Mouse (Mus musculus) embryo, embryonic 10 days (tissue): Measurements from ENCODE around the gene Mt3.
"Not testable (repeated sequence)": the region's sequence is repeated elsewhere in the genome, so short reads cannot be mapped to it uniquely, and the experiment has no call there.

Experiments
- DNase-seq: peaks from one replicate; pipeline ENCODE4 v3.0.0-alpha.2; 2015; ENCODE audit warnings: low spot score

The Mt3 gene

DNA sequence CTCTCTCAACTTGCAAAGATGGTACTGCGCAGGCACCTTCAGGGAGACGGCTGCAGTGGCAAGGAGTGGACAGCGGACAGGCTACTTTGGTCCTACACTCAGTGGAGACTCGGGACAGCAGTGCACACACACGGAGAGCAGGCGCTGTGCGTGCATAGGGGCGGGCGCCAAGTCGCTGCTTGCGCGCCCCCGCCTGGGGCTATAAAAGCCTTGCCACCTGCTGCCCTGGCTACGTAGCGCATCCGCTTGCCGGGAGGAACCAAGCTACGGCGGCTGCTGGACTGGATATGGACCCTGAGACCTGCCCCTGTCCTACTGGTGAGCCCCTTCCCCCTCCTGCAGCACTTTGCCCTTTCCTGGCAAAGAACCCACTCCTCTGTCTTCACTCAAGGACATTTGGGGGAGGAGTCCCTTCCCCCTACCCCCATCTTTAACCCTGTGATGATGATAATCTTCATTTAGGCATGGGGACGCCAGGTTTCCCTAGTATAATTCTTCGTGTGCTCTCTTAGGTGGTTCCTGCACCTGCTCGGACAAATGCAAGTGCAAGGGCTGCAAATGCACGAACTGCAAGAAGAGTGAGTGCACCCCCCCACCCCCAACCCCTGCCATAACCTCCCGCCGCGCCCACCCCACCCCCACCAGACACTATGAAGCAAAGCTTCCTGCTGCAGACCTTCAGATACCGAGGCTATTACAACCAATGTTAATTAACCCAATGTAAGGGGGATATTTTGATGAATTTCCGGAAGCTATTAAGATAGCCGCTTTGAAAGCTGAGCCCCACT lies at the start of gene Mt3:
Gene Mt3 (plus strand): TSS at position 95 of the 788 bp plus-strand sequence.
- peak; percentile 79 for DNase-seq

- no peak for DNase-seq
Observed at GRCm38 (mm10) chr8:94104146-94104545, 48.3 kb upstream of the Mt3 start.

GRCm38 (mm10) chr8:94107871-94108270 lies 44.5 kb upstream of the Mt3 start:
- DNase-seq = no peak

DNA sequence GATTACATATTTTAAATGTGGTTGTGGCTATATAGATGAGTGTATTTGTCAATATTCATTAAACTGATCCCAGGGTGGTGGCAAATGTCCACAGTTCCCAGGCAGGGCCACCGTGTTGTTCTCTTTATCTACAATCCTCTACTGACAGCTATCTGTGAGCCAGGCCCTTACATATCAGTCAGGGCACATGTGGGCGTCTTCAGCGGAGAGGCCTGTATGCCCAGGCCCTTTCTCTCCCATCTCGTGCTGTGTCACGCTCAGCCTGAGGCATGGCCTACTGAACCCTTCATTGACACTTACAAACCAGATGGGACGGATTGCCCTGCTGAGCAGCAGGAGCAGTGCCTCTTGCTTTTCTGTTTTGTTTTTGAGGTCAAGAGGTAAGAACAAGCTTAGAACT lies 43.0 kb upstream of the Mt3 start:
- no peak for DNase-seq

GRCm38 (mm10) chr8:94109835-94110234 lies 42.6 kb upstream of the Mt3 start:
- DNase-seq = no peak

DNA sequence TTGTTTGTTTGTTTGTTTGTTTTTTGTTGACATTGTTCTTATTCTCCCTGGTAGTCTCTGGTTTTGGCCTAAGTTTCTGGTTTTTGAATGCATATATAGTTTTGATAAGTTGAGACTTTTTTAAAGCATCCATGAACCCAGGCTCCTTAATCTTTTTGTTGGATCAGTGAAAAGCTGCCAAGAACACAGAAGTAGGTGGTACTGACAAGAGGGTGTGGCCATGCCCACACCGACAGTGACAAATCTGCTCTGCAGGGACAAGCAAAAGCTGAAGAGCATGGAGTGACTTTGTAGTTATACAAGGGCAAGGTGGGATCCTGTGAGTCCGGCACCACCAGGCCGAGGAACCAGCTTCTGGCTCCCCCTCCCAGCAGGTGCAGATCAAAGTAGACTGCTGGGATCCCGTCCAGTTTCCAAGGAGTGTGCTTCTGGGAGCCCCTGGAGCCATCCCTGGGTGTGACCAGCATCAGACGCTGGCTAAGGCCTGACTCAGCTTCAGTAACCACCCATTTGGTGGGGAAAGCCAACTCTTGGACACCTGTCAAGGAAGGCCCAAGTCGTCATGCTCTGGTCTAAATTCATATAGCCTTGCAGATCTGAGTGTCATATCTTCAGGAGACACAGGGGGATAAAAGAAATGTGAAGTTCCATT lies 41.8 kb upstream of the Mt3 start:
- DNase-seq = no peak

DNA sequence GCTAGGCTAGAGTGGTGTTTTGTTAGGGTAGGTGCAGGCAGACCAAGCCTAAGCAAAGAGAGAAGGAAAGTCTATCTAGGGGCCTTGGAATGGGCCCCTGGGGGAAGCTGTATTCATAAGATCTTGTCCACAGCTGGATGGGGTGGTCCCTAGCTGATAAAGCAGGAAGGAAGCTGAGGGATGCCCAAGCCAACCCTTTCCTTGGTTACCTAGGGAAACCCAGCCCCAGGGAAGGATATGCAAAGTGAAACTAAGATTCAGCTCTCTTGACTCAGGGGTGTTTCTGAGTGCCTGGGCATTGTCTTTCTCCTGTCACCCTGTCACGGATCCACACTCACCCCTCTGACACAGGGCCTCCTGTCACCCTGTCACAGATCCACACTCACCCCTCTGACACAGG lies 39.0 kb upstream of the Mt3 start:
- no peak for DNase-seq

DNA sequence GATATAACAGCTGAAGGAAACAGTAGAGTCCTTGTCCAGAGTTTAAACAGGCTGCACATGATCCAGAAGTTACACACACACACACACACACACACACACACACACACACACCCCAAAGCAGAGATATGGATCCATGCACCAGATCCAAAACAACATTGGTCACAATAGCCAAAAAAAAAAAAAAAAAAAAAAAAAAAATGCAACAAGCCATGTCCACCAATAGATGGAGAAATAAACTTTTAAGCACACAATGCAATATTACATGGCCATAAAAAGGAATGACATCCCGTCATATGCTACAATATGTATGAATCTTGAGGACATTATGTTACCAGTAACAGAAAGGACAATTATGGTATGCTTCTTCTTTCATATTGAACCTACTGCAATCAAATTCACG lies 38.4 kb upstream of the Mt3 start:
- no peak for DNase-seq

- DNase-seq = peak; percentile 84
Observed at GRCm38 (mm10) chr8:94118776-94119430, 33.5 kb upstream of the Mt3 start.

- no peak for DNase-seq
Observed at GRCm38 (mm10) chr8:94121625-94122024, 30.8 kb upstream of the Mt3 start.

GRCm38 (mm10) chr8:94122711-94123468 lies 29.5 kb upstream of the Mt3 start:
- DNase-seq = no peak

DNA sequence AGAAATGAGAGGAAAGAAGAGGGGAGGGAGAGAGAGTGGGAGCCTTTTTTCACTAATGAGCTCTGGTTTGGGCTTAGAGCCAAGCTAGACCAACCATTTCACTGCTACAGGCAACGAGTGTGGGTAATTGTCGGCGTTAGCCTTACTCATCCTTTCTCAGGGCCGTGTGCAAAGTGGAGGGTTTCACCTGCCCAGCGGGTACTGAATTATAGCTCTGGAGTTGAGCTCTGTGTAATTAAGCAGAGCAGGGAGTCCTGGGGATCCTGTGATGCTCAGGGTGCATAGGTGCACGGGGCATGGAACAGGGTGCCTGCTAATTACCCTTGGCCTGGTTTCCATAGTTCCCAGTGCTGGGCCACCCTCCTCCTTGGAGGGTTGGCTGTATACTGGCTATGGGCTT lies 24.7 kb upstream of the Mt3 start:
- DNase-seq = no peak

- no peak for DNase-seq
Observed at GRCm38 (mm10) chr8:94129133-94129789, 23.1 kb upstream of the Mt3 start.

DNA sequence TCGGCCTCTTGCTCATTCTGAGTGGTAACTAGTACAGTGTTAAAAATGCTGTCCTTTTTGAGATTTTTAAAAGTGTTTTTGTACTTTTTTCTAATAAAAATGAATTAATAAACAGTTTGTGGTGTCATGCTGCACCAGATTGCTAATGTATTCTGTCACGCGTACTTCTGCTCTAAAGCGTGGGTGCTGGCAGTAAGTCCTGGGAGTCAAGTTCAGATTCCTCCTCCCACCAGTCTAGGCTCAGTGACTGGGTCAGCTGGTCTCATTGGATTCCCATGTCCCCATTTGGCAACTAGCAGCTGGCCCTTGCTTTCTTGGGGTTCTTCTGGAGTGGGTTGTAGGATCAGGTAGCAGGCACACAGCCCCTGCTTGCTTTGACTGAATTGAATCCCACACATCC lies 22.3 kb upstream of the Mt3 start:
- DNase-seq = no peak

DNA sequence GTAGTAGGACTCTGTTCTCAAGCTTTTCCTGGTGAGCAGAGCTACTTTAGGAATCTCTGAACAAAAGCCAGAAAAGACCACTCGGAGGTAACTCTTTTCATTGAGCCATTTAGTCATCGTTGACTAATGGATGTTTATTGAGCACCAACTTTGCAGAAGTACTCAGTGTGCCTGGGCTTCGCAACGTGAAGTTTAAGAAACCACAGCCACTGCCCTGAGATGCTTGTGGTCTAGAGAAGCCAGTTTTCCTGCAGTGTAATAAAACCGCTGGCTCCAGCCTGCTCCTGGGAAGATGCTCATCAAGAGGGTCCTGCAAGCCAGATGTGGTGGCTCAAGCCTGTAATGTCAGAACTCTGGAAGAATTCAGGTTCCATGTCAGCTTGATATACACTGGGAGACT lies 20.3 kb upstream of the Mt3 start:
- no peak for DNase-seq

DNA sequence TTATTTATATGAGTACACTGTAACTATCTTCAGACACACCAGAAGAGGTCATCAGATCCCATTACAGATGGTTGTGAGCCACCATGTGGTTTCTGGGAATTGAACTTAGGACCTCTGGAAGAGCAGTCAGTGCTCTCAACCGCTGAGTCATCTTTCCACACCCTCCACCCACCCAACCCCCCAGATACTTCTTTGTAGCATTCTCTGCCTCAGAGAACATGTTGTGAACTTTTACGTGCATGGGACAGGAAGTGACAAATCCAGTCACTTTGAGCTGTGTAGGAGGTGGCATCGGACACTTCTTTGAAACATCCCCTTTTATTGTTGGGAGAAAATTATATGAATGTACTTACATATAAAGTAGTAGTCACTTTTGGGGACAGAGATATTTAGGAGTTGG lies 17.8 kb upstream of the Mt3 start:
- not testable (repeated sequence) for DNase-seq

GRCm38 (mm10) chr8:94135556-94135955 lies 16.9 kb upstream of the Mt3 start:
- no peak for DNase-seq

GRCm38 (mm10) chr8:94136192-94136591 lies 16.2 kb upstream of the Mt3 start:
- no peak for DNase-seq

GRCm38 (mm10) chr8:94136933-94137332 lies 15.5 kb upstream of the Mt3 start, which contains the start of gene Mt4:
Gene Mt4 (plus strand): TSS chr8:94137197.
- DNase-seq = no peak

GRCm38 (mm10) chr8:94140266-94140795 lies 12.1 kb upstream of the Mt3 start:
- DNase-seq = no peak

GRCm38 (mm10) chr8:94148236-94148635 lies 4.2 kb upstream of the Mt3 start:
- no peak for DNase-seq

DNA sequence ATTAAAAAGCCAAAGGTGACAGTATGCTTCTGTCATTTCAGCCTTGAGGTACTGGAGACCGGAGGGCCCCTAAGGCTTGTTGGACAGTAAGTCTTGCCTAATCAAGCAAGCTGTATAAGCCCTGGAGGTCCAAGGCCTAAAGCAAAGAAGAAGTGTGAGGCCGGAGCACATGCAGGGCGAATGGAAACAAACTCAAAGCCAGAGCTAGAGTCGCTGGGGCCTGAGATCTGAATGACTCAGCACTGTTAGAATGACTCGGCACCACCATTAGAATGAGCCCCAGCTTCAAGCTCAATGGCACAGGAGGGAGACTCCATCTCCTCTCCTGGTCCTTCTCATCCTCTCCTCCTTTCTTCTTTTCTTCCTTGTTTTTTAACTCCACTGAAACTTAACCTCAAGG lies 1.5 kb upstream of the Mt3 start:
- DNase-seq = no peak
